Mouse (Mus musculus) midbrain, postnatal 0 days (tissue): ENCODE results near the gene Ube4b. TPM values are rescaled to one million over a fixed set of nuclear protein-coding genes. Genes with fewer than 3 reads are reported as not detected.

Experiments
- ATAC-seq: fragments of 200-750 bp; cut with Nextera tagmentation; 2 replicates; pipeline ENCODE4 v1.8.0; 2017; ENCODE audit warnings: moderate number of reproducible peaks, mild to moderate bottlenecking, moderate TSS enrichment, moderate library complexity; ENCODE audit not compliant: low FRiP score
- DNase-seq: peaks from one replicate; pipeline ENCODE4 v3.0.0-alpha.2; 2015; ENCODE audit warnings: low spot score
- H3K27ac ChIP-seq: fragments of 300-500 bp; sonication (generic); 2 replicates; pipeline ENCODE4 v1.5.1; 2014; ENCODE audit warnings: low read depth, mild to moderate bottlenecking, low read length, mixed read lengths
- H3K27me3 ChIP-seq: fragments of 300-500 bp; sonication (generic); 2 replicates; pipeline ENCODE4 v1.6.1; 2014; ENCODE audit warnings: low read length, control low read depth, mixed read lengths; ENCODE audit not compliant: insufficient read depth
- H3K36me3 ChIP-seq: fragments of 300-500 bp; sonication (generic); 2 replicates; pipeline ENCODE4 v1.6.1; 2014; ENCODE audit warnings: low read length, control low read depth, mixed read lengths; ENCODE audit not compliant: insufficient read depth
- H3K4me1 ChIP-seq: fragments of 300-500 bp; sonication (generic); 2 replicates; pipeline ENCODE4 v1.6.1; 2014; ENCODE audit warnings: mild to moderate bottlenecking, control low read depth, antibody characterized with exemption, low read length, mixed read lengths; ENCODE audit not compliant: insufficient read depth
- H3K4me2 ChIP-seq: fragments of 300-500 bp; sonication (generic); 2 replicates; pipeline ENCODE4 v1.6.1; 2014; ENCODE audit warnings: low read depth, mild to moderate bottlenecking, low read length, mixed read lengths; ENCODE audit not compliant: poor library complexity, severe bottlenecking
- H3K4me3 ChIP-seq: fragments of 300-500 bp; sonication (generic); 2 replicates; pipeline ENCODE4 v1.5.1; 2014; ENCODE audit warnings: low read depth, mild to moderate bottlenecking, low read length, moderate library complexity
- H3K9ac ChIP-seq: fragments of 300-500 bp; sonication (generic); replicated peaks from 2 replicates; pipeline ENCODE4 v1.6.1; 2014; ENCODE audit warnings: mild to moderate bottlenecking, low read length, moderate library complexity, mixed read lengths; ENCODE audit not compliant: poor library complexity, severe bottlenecking
- H3K9me3 ChIP-seq: fragments of 300-500 bp; sonication (generic); 2 replicates; pipeline ENCODE4 v1.6.1; 2016; ENCODE audit warnings: low read length, control low read depth
- CTCF ChIP-seq: IDR thresholded peaks from 2 replicates; pipeline ENCODE4 v1.5.1; 2016; ENCODE audit warnings: antibody characterized with exemption, mild to moderate bottlenecking
- WGBS: fragments of 180-500 bp; shearing (Covaris S2); extraction: QIAGEN DNeasy Blood & Tissue Kit; methylation state at CpG from one replicate; pipeline ENCODE4 v1.1.7; 2014; 5-methylcytosine and 5-hydroxymethylcytosine counted together
- polyA plus RNA-seq: library from polyadenylated mRNA; unstranded; fragments of >200 nt; fragmentation: Nextera tagmentation; extraction: Ambion mirVana; gene quantifications from 2 replicates; pipeline ENCODE4 v1.2.1, GENCODE M21; 2015
- total RNA-seq: library from RNA; depleted of rRNA; stranded (reverse); fragments of >200 nt; gene quantifications from 2 replicates; pipeline ENCODE4 v1.2.3, GENCODE M21; 2014

Gene Ube4b
- total and polyA plus RNA-seq, 2 experiments from 2014 or later = 51.9 to 94.4 TPM

- H3K9me3 ChIP-seq = no peaks in the 10 kb centered on the region
- ATAC-seq (no peak), DNase-seq (no peak)
- no peak for TF ChIP-seq CTCF
- peaks cover 49% of the 10 kb centered on the region for H3K36me3 ChIP-seq
- WGBS = 88% methylated on average over 12 of the region's 12 CpGs
- no peak overlapping the region for H3K4me3 ChIP-seq
- no peak overlapping the region for H3K9ac ChIP-seq
- H3K4me2 ChIP-seq = no peak overlapping the region
- no peaks in the 10 kb centered on the region for H3K4me1 ChIP-seq
- no peaks in the 10 kb centered on the region for H3K27me3 ChIP-seq
- H3K27ac ChIP-seq = no peak overlapping the region
Observed at GRCm38 (mm10) chr4:149365702-149366370, 60.7 kb downstream of the Ube4b start.

GRCm38 (mm10) chr4:149364896-149365295, 61.7 kb downstream of the Ube4b start:
- H3K36me3 ChIP-seq = peaks cover 55% of the 10 kb centered on the region

DNA sequence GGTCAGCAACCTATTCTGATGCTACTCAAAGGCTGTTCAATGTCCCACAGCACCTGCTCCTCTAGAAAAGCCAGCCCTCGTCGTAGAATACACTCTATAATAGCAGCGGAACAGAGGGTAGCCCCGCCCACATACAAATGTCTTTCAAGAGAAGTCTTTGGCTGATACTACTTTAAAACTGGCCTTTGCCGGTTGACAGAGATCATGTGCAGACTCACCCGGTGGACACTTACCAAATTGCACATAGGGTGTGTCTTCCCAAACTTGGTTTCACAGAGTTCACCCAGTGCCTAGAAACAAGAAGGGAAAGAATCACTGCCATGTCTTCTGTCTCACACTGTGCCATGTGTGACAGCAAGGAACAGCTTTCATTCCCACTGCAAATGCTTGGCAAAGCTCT, 65.5 kb downstream of the Ube4b start:
- H3K36me3 ChIP-seq = peaks cover 61% of the 10 kb centered on the region
- no peak for DNase-seq
- H3K27ac ChIP-seq = no peak overlapping the region
- no peaks in the 10 kb centered on the region for H3K4me1 ChIP-seq
- no peak overlapping the region for H3K4me2 ChIP-seq
- H3K4me3 ChIP-seq = no peak overlapping the region
- ATAC-seq = no peak
- no peaks in the 10 kb centered on the region for H3K9me3 ChIP-seq
- 71% methylated on average over 6 of the region's 6 CpGs for WGBS
- no peaks in the 10 kb centered on the region for H3K27me3 ChIP-seq
- TF ChIP-seq CTCF = peak; percentile 29
- H3K9ac ChIP-seq = no peak overlapping the region

More at GRCm38 (mm10) chr4:149364896-149365295, 61.7 kb downstream of the Ube4b start:
- 73% methylated on average over 5 of the region's 5 CpGs for WGBS
- ATAC-seq (no peak), DNase-seq (peak; percentile 60)
- H3K27me3 ChIP-seq = no peaks in the 10 kb centered on the region
- H3K4me2 ChIP-seq = no peak overlapping the region
- H3K9ac ChIP-seq = no peak overlapping the region; the same call in 1 of the 2 replicates
- TF ChIP-seq CTCF = no peak
- no peak overlapping the region for H3K27ac ChIP-seq
- H3K4me1 ChIP-seq = no peaks in the 10 kb centered on the region
- H3K4me3 ChIP-seq = no peak overlapping the region
- no peaks in the 10 kb centered on the region for H3K9me3 ChIP-seq

DNA sequence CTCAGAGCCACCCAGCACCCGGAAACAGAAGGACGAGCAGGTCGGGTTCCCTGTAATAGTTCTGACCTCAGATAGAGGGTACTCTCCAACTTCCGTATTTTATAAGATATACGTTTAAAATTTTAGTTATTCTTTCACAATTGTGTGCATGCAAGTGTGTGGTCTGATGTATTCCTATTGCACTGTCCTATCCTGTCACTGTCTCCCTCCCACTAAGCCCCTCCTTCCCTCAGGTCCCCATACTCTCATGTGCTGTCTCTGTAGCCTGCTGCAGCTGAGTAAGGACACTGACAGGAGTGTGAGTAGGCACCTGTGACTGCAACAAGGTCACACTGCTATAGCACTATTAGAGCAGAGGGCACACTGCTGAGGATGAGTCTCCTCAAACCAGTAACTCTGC, 65.9 kb downstream of the Ube4b start:
- no peak for TF ChIP-seq CTCF
- 97% methylated on average over 5 of the region's 5 CpGs for WGBS

GRCm38 (mm10) chr4:149357982-149358381, 68.6 kb downstream of the Ube4b start:
- Histone ChIP-seq H3K27ac (no peak overlapping the region), H3K36me3 (peaks cover 66% of the 10 kb centered on the region)
- 96% methylated on average over 5 of the region's 5 CpGs for WGBS

More for the DNA sequence above, 65.9 kb downstream of the Ube4b start:
- no peak for DNase-seq
- no peak for ATAC-seq
- Histone ChIP-seq H3K9ac (no peak overlapping the region), H3K4me1 (no peaks in the 10 kb centered on the region), H3K9me3 (no peaks in the 10 kb centered on the region), H3K4me2 (no peak overlapping the region), H3K27me3 (no peaks in the 10 kb centered on the region), H3K4me3 (no peak overlapping the region), H3K27ac (no peak overlapping the region), H3K36me3 (peaks cover 63% of the 10 kb centered on the region)

DNA sequence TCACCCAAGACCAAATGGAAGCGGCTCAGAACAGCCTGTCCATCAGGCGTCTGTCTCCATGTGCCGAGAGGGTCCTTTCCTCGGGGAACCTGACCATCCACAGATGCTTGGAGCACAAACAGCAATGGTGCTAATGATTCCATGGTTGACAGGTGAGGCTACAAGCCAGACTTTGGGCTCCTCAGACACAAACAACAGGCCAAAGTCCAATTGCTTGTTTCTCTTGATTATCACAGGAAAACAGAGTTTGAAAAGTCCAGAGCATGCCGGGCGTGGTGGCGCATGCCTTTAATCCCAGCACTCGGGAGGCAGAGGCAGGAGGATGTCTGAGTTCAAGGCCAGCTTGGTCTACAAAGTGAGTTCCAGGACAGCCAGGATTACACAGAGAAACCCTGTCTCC, 71.9 kb downstream of the Ube4b start:
- no peak overlapping the region for H3K4me3 ChIP-seq
- no peak overlapping the region for H3K27ac ChIP-seq
- no peak for TF ChIP-seq CTCF
- H3K4me2 ChIP-seq = no peak overlapping the region
- peaks cover 69% of the 10 kb centered on the region for H3K36me3 ChIP-seq
- no peak overlapping the region for H3K9ac ChIP-seq
- H3K27me3 ChIP-seq = no peaks in the 10 kb centered on the region
- WGBS = 97% methylated on average over 8 of the region's 8 CpGs
- no peak for ATAC-seq
- H3K9me3 ChIP-seq = no peaks in the 10 kb centered on the region
- DNase-seq = no peak
- no peaks in the 10 kb centered on the region for H3K4me1 ChIP-seq

More at GRCm38 (mm10) chr4:149357982-149358381, 68.6 kb downstream of the Ube4b start:
- Histone ChIP-seq H3K4me2 (no peak overlapping the region), H3K4me3 (no peak overlapping the region), H3K9me3 (no peaks in the 10 kb centered on the region), H3K4me1 (no peaks in the 10 kb centered on the region), H3K27me3 (no peaks in the 10 kb centered on the region), H3K9ac (no peak overlapping the region)
- ATAC-seq (no peak), DNase-seq (no peak)
- TF ChIP-seq CTCF = no peak
